Mouse (Mus musculus) forebrain, embryonic 16.5 days (tissue): Measurements from ENCODE around the gene Hist1h2bg. TPM values are rescaled to one million over a fixed set of nuclear protein-coding genes. Genes with fewer than 3 reads are reported as not detected.
"Not testable (repeated sequence)": the region's sequence is repeated elsewhere in the genome, so short reads cannot be mapped to it uniquely, and the experiment has no call there.

Experiments
- ATAC-seq: fragments of 200-750 bp; cut with Nextera tagmentation; 2 replicates; pipeline ENCODE4 v1.8.0; 2017; ENCODE audit warnings: mild to moderate bottlenecking, moderate library complexity
- H3K27ac ChIP-seq: fragments of 300-500 bp; sonication (generic); 2 replicates; pipeline ENCODE4 v1.5.1; 2014; ENCODE audit warnings: low read length, control low read depth
- H3K27me3 ChIP-seq: fragments of 300-500 bp; sonication (generic); replicated peaks from 2 replicates; pipeline ENCODE4 v1.6.1; 2014; ENCODE audit warnings: low read length; ENCODE audit not compliant: control insufficient read depth, insufficient read depth
- H3K36me3 ChIP-seq: fragments of 300-500 bp; sonication (generic); 2 replicates; pipeline ENCODE4 v1.6.1; 2014; ENCODE audit not compliant: control insufficient read depth, insufficient read depth
- H3K4me1 ChIP-seq: fragments of 300-500 bp; sonication (generic); replicated peaks from 2 replicates; pipeline ENCODE4 v1.6.1; 2014; ENCODE audit warnings: low read length; ENCODE audit not compliant: control insufficient read depth, insufficient read depth
- H3K4me2 ChIP-seq: fragments of 300-500 bp; sonication (generic); 2 replicates; pipeline ENCODE4 v1.6.1; 2014; ENCODE audit warnings: mild to moderate bottlenecking, low read length, control low read depth
- H3K4me3 ChIP-seq: fragments of 300-500 bp; sonication (generic); replicated peaks from 2 replicates; pipeline ENCODE4 v1.5.1; 2014; ENCODE audit warnings: mild to moderate bottlenecking, low read length, control low read depth
- H3K9ac ChIP-seq: fragments of 300-500 bp; sonication (generic); replicated peaks from 2 replicates; pipeline ENCODE4 v1.6.1; 2014; ENCODE audit warnings: low read depth, low read length, control low read depth
- H3K9me3 ChIP-seq: fragments of 300-500 bp; sonication (generic); 2 replicates; pipeline ENCODE4 v1.6.1; 2016; ENCODE audit warnings: low read length; ENCODE audit not compliant: control insufficient read depth
- WGBS: fragments of 180-500 bp; shearing (Covaris S2); extraction: QIAGEN DNeasy Blood & Tissue Kit; methylation state at CpG from one replicate; pipeline ENCODE4 v1.1.7; 2014; 5-methylcytosine and 5-hydroxymethylcytosine counted together
- polyA plus RNA-seq: library from polyadenylated mRNA; unstranded; fragments of >200 nt; fragmentation: Nextera tagmentation; extraction: Ambion mirVana; gene quantifications from 2 replicates; pipeline ENCODE4 v1.2.1, GENCODE M21; 2015

The Hist1h2bg gene
- polyA plus RNA-seq, 1 experiment from 2014 or later = 2.1 TPM

DNA sequence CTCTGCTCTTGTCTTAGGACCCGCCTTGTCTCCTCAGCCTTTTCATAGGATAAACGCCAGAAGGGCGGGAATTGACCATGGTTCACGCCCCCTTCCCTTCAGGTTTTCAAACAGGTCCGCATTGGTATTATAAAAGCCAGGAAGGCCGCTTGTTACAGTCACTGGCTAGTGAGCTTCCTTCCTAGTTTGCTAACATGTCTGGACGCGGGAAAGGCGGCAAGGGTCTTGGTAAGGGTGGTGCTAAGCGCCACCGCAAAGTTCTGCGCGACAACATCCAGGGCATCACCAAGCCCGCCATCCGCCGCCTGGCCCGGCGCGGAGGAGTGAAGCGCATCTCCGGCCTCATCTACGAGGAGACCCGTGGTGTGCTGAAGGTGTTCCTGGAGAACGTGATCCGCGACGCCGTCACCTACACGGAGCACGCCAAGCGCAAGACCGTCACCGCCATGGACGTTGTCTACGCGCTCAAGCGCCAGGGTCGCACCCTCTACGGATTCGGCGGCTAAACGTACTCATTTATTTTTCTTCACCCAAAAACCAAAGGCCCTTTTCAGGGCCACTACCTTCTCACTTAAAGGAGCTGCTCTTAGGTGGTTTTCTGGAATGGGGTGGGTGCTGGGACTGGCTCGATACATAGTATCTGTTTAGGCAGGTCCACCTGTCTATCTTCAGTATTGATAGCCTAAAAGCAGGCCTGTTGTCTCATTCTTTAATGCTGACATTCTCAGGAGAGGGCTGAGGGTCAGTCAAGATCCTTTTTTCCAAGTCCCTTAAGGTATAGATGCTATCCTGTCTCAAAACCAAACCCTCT lies 10.4 kb downstream of the Hist1h2bg start, which contains the start of gene Hist1h4d:
Gene Hist1h4d (plus strand): TSS at position 191 of the 811 bp plus-strand sequence.
- Histone ChIP-seq H3K27ac (peak within 1 kb of the TSS; percentile 80), H3K27me3 (no peaks in the 10 kb centered on the region), H3K4me2 (peak within 1 kb of the TSS; percentile 96), H3K9ac (peak within 1 kb of the TSS; percentile 67), H3K9me3 (no peaks in the 10 kb centered on the region), H3K4me1 (peaks cover 38% of the 10 kb centered on the region), H3K36me3 (no peaks in the 10 kb centered on the region), H3K4me3 (peak within 1 kb of the TSS; percentile 61)
- under 1% methylated on average over 41 of the region's 43 CpGs for WGBS
- ATAC-seq = peak; percentile 89

DNA sequence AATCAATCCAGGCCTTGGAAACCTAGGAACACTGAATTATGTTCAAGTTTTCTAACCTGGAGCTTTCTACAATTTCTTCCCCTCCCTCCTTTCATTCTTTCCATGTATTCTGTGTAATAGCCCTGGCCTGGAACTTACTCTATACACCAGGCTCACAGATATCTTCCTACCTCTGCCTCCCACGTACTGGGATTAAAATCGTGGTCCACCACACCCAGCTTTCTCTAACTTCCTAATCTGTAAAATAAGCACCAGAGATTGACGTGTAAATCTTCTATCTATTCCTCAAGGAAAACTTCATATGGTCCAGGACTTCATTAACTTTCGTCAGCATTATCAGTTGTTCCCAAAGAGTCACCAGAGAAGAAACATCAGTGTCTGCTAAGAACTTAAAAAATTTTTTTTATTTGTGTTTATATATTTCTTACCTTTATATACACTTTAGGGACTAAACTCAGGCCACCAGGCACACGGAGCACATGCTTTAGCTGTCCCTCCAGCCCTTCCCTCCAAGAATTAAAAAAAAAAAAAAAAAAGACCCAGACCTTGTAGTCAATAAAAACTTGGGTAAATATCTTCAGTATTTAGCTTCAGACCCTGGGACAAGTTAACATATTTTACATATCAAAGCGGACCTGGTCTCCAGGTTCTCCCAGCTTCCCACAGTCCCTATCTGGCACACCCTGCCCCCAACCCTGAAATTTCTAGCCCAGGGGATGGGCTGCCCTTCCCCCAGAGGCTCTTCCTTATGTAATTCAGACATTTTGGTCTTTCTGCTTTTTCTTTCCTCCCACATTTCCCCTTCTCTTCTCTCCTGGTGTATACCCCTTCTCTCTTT lies 11.2 kb downstream of the Hist1h2bg start:
- Histone ChIP-seq H3K4me3 (peak overlapping the region; percentile 61), H3K9ac (peak overlapping the region; percentile 67), H3K4me2 (peak overlapping the region; percentile 96), H3K9me3 (no peaks in the 10 kb centered on the region), H3K27ac (peak overlapping the region; percentile 80), H3K36me3 (no peaks in the 10 kb centered on the region), H3K4me1 (peaks cover 33% of the 10 kb centered on the region), H3K27me3 (no peaks in the 10 kb centered on the region)
- 8% methylated on average over 6 of the region's 6 CpGs for WGBS
- no peak for ATAC-seq

DNA sequence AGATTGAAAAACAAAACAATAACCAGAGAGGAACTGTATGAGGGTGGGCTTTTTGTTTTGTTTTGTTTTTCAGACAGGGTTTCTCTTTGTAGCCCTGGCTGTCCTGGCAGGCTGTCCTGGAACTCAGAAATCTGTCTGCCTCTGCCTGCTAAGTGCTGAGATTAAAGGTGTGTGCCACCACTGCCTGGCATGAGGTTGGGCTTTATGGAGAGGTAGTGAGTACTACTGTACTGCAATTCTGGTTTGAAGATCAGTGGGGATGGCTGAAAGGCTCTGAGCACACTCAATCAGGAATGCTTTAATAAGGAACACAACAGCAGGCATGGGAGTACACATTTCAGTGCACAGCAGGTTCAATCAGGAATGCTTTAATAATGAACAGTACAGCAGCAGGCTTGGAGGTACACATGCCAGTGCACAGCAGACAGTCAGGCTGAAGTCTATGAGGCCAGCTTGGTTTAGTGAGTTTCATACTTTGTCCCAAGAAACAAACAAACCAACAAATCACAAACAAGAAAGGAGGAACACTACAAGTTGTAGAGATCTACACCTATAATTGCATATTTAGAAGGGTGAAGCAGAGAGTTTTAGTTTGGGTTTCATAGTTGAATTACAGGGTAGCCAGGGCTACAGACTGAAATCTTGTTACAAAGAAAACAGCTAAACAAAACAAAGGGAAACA lies 12.3 kb downstream of the Hist1h2bg start:
- no peaks in the 10 kb centered on the region for H3K27me3 ChIP-seq
- no peak overlapping the region for H3K4me2 ChIP-seq
- ATAC-seq = no peak
- H3K9me3 ChIP-seq = no peaks in the 10 kb centered on the region
- H3K27ac ChIP-seq = peak overlapping the region; percentile 3; the same call in 1 of the 2 replicates
- H3K36me3 ChIP-seq = no peaks in the 10 kb centered on the region
- H3K9ac ChIP-seq = no peak overlapping the region
- H3K4me3 ChIP-seq = no peak overlapping the region
- peaks cover 33% of the 10 kb centered on the region for H3K4me1 ChIP-seq

DNA sequence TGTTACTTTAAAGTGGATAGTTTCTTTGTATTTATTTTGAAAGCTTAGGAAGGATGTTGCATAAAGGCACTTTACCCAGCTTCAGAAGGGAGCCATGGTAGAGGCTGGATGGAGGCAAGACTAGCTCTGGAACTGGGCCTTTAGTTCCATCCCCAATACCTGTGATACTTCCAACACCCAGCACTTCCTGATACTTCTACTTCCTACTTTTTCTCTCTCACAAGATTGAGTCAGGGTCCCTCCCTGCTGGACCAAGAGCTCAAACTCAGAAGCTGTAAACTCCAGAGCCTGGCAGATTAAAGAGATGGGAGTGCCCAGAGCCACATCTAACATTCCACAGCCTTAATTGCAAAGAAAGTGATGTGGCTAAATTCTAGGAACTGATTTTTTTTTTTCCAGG lies 13.1 kb downstream of the Hist1h2bg start:
- Histone ChIP-seq H3K9ac (peak overlapping the region; percentile 67), H3K36me3 (no peaks in the 10 kb centered on the region)
- ATAC-seq = no peak

DNA sequence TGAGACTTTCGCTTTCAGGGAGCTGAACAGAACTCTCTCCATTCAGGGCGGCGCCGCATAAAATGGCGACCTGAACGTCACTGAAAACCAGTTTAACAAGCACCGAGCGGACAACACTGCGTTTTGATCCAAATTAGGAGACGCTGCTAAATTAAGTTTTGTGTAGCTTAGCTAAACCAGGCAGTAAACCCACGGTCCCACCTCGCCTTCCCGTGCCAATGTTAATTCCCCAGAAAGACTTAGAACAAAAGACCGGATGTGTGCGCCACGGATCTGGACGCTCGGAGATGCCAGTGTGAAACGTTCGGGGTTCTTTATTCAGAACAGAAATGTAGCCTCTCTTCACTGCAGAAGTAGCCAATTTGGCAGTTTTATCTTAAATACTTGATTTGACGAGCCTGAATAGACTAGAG lies 13.8 kb downstream of the Hist1h2bg start:
- Histone ChIP-seq H3K36me3 (no peaks in the 10 kb centered on the region), H3K4me2 (peak overlapping the region; percentile 60), H3K4me3 (peak overlapping the region; percentile 49), H3K27ac (peak overlapping the region; percentile 98), H3K4me1 (peaks cover 33% of the 10 kb centered on the region), H3K9me3 (no peaks in the 10 kb centered on the region), H3K27me3 (no peaks in the 10 kb centered on the region), H3K9ac (peak overlapping the region; percentile 67)
- WGBS = 0% methylated on average over 21 of the region's 21 CpGs
- peak; percentile 11 for ATAC-seq

More for the DNA sequence above, 13.1 kb downstream of the Hist1h2bg start:
- peaks cover 33% of the 10 kb centered on the region for H3K4me1 ChIP-seq
- H3K27me3 ChIP-seq = no peaks in the 10 kb centered on the region
- H3K27ac ChIP-seq = peak overlapping the region; percentile 98
- H3K4me2 ChIP-seq = peak overlapping the region; percentile 60
- no peaks in the 10 kb centered on the region for H3K9me3 ChIP-seq
- peak overlapping the region; percentile 49 for H3K4me3 ChIP-seq

DNA sequence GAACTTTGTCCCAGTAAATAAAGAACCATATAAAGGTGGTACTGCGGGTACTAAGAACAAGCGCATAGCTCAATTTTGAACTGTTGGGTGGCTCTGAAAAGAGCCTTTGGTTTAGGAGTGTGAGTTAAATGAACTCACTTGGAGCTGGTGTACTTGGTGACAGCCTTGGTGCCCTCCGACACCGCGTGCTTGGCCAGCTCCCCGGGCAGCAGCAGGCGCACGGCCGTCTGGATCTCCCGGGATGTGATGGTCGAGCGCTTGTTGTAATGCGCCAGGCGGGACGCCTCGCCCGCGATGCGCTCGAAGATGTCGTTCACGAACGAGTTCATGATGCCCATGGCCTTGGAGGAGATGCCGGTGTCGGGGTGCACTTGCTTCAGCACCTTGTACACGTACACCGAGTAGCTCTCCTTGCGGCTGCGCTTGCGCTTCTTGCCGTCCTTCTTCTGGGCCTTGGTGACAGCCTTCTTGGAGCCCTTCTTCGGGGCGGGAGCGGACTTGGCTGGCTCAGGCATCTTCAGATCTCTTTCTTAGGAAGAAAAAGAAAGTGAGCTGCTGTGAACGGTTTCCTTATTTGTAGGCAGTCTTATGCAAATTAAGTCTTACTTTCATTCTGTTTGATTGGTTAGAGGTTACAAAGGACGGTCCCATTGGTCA lies 14.4 kb downstream of the Hist1h2bg start:
- WGBS = under 1% methylated on average over 30 of the region's 36 CpGs
- not testable (repeated sequence) for H3K9me3 ChIP-seq, H3K27me3 ChIP-seq, H3K36me3 ChIP-seq
- peak overlapping the region; percentile 67 for H3K9ac ChIP-seq
- H3K4me3 ChIP-seq = peak overlapping the region; percentile 49
- peak overlapping the region; percentile 98 for H3K27ac ChIP-seq
- H3K4me1 ChIP-seq = peaks cover 33% of the 10 kb centered on the region
- ATAC-seq = peak; percentile 87
- H3K4me2 ChIP-seq = peak overlapping the region; percentile 60

DNA sequence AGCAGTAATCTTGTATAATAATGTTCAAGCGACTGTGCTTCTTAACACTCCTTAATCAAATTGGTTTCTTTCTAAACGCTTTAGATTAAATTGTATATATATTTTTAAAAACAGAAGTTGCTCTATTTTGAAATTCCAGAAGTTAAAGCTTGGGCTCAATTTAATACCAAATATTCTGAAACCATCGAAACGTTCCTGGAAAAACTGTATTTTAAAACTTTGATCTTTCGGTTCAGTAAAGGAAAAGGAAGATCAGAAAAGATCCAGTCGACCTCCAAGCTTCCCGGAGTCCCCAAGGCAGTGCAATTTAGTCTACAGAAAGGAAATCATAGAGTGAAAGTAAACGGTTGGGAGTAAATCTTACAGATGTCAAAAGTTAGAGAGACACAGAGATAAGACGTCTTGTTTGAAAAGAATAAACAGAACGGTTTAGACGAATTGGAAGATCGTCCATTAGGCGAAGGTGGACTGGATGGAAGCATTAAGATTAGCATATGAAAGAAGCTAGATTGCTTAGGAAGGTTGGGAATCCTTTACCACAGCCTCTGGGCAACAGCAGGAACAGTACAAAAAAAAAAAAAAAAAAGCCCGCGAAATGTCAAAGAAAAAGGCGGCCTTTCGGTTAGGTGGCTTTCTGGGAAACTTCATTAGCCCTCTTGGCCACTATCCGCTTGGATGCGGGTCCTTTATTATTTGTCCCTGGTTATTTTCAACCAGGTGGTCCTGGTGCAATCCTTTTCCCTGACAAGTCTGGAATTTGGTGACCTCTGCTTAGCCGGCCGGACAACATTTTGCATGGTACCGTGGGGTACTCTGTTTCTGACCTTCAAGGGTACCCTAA lies 15.1 kb downstream of the Hist1h2bg start:
- H3K36me3 ChIP-seq = no peaks in the 10 kb centered on the region
- under 1% methylated on average over 22 of the region's 22 CpGs for WGBS
- H3K4me3 ChIP-seq = peak overlapping the region; percentile 39
- peak overlapping the region; percentile 52 for H3K9ac ChIP-seq
- H3K9me3 ChIP-seq = no peaks in the 10 kb centered on the region
- no peaks in the 10 kb centered on the region for H3K27me3 ChIP-seq
- H3K4me1 ChIP-seq = peaks cover 33% of the 10 kb centered on the region
- peak overlapping the region; percentile 77 for H3K4me2 ChIP-seq
- H3K27ac ChIP-seq = peak overlapping the region; percentile 93
- ATAC-seq = no peak

DNA sequence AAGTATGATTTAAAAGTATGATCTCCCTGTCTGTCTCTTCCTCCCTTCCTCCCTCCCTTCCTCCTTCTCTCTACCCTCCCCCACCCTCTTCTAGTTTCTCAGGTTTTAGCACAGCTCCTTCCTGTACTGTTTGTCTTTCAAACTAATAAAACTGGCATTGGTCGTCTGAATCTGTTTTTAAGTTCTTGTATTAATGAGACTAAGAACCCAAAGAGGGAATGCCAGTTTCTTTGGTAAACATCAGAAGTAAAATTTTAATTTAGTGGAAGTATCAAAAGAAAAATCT lies 15.7 kb downstream of the Hist1h2bg start:
- H3K27me3 ChIP-seq = no peaks in the 10 kb centered on the region
- no peaks in the 10 kb centered on the region for H3K36me3 ChIP-seq
- H3K4me2 ChIP-seq = peak overlapping the region; percentile 77
- ATAC-seq = no peak
- WGBS = 3% methylated on average over 1 of the region's 1 CpGs
- peak overlapping the region; percentile 52 for H3K9ac ChIP-seq
- peaks cover 32% of the 10 kb centered on the region for H3K4me1 ChIP-seq
- peak overlapping the region; percentile 39 for H3K4me3 ChIP-seq
- H3K9me3 ChIP-seq = no peaks in the 10 kb centered on the region
- H3K27ac ChIP-seq = peak overlapping the region; percentile 93
